Mouse (Mus musculus) testis, adult 2 months (tissue): ENCODE results near the gene Scgb2b20. TPM values are rescaled to one million over a fixed set of nuclear protein-coding genes. Genes with fewer than 3 reads are reported as not detected.
"Not testable (repeated sequence)": the region's sequence is repeated elsewhere in the genome, so short reads cannot be mapped to it uniquely, and the experiment has no call there.

Experiments
- H3K27ac ChIP-seq: fragments of 200-500 bp; 2 replicates; pipeline ENCODE4 v1.5.1; 2012; ENCODE audit warnings: low read depth, low read length; ENCODE audit not compliant: control insufficient read depth, insufficient read depth
- H3K27me3 ChIP-seq: fragments of 200-500 bp; 2 replicates; pipeline ENCODE4 v1.6.1; 2012; ENCODE audit warnings: mild to moderate bottlenecking, low read length, moderate library complexity; ENCODE audit not compliant: control insufficient read depth, insufficient read depth
- H3K36me3 ChIP-seq: fragments of 200-500 bp; 2 replicates; pipeline ENCODE4 v1.6.1; 2012; ENCODE audit warnings: mild to moderate bottlenecking, low read length; ENCODE audit not compliant: control insufficient read depth, insufficient read depth
- H3K4me1 ChIP-seq: fragments of 200-500 bp; 2 replicates; pipeline ENCODE4 v1.6.1; 2012; ENCODE audit warnings: low read length; ENCODE audit not compliant: control insufficient read depth, insufficient read depth
- H3K4me3 ChIP-seq: fragments of 200-500 bp; 2 replicates; pipeline ENCODE4 v1.5.1; 2012; ENCODE audit warnings: low read depth, mild to moderate bottlenecking, low read length, moderate library complexity, mixed read lengths; ENCODE audit not compliant: control insufficient read depth
- CTCF ChIP-seq: fragments of 200-500 bp; IDR thresholded peaks from 2 replicates; pipeline ENCODE4 v1.5.1; 2012; ENCODE audit warnings: low read depth, mild to moderate bottlenecking, inconsistent platforms, low read length, moderate library complexity; ENCODE audit not compliant: control insufficient read depth, insufficient read depth, insufficient replicate concordance
- POLR2A ChIP-seq: fragments of 200-500 bp; IDR thresholded peaks from 2 replicates; pipeline ENCODE4 v1.6.1; 2012; ENCODE audit warnings: low read depth, mild to moderate bottlenecking, inconsistent platforms, low read length, moderate library complexity; ENCODE audit not compliant: control insufficient read depth
- polyA plus RNA-seq: library from polyadenylated mRNA; depleted of rRNA; stranded (reverse); fragments of >200 nt; gene quantifications from 2 replicates; pipeline ENCODE4 v1.2.3, GENCODE M21; 2012; rRNA removed

Scgb2b20 gene
- not detected in 2 replicates for polyA plus RNA-seq

DNA sequence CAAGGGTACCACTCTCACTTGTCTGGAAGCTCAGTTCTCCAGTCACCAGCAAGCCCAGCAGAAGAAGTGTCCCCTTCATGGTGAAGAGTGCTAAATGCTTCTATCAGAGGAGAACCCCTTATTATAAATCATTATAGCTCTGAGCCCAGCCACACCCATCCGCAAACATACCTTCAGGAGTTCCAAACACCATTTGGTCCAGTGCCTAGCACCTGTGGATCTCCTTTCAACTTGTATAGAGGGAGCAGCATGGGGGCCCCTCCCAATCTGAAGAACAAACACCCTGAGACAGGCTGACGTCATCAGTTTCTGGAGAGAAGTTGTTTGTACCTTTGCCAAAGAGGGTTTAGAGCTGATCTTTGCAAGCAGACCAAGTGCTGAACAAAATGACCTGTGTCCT, at the start of gene Scgb2b20:
Gene Scgb2b20, minus strand, starts transcription at position 101 of the 400 bp plus-strand sequence.
- not testable (repeated sequence) for H3K36me3 ChIP-seq, H3K27ac ChIP-seq, H3K4me3 ChIP-seq, H3K27me3 ChIP-seq, H3K4me1 ChIP-seq

DNA sequence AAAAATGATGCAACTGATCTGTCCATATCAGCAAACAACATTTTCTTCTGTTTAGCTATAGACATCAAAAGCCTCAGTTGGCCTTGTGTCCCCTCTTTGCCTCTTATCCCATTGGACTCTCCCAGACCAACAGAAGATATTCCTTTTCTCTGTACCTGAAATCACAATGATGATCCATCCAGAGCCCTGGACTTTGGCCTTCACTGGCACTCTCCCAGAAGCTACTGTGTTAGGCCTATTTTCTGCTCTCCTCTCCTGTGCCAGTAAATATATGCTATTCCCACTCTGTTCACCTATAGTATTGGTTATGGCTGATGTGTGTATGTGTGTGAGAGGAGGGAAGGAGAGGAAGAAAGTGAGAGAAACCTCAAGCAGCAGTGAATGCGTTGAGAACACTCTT, 43.6 kb upstream of the Scgb2b20 start:
- not testable (repeated sequence) for H3K4me1 ChIP-seq, H3K27ac ChIP-seq, H3K4me3 ChIP-seq, H3K27me3 ChIP-seq, H3K36me3 ChIP-seq

DNA sequence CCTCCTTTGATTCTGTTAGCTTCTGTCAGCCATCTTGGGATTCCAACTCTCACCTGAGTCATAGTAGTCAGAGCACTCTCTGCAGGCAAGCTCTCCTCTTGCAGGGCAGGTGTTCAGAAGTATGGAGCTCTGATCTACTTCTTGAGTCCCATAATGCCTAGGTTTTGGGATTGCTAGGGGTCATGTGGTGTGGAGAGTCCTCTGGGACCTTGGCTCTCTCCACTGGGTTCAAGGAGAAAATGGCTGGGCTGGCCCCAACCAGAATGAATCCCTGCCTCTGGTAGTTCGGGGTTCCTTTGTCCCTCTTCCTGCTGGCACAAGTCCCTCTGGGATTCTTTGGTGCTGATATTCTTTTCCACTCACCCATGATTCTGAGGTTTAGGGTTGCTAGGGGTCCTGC, 35.5 kb upstream of the Scgb2b20 start:
- no peak overlapping the region for H3K27ac ChIP-seq
- no peaks in the 10 kb centered on the region for H3K4me1 ChIP-seq

GRCm38 (mm10) chr7:33399749-33400148, 33.6 kb upstream of the Scgb2b20 start:
- H3K4me3 ChIP-seq, H3K27me3 ChIP-seq, H3K4me1 ChIP-seq, H3K27ac ChIP-seq, H3K36me3 ChIP-seq: not testable (repeated sequence)

More for the DNA sequence above, 35.5 kb upstream of the Scgb2b20 start:
- H3K36me3 ChIP-seq, result no peaks in the 10 kb centered on the region
- H3K4me3 ChIP-seq, result no peak overlapping the region
- H3K27me3 ChIP-seq, result no peaks in the 10 kb centered on the region
- no peak for TF ChIP-seq POLR2A
- TF ChIP-seq CTCF, result no peak

- H3K4me3 ChIP-seq, H3K27ac ChIP-seq, H3K27me3 ChIP-seq, H3K36me3 ChIP-seq, H3K4me1 ChIP-seq: not testable (repeated sequence)
These were observed 6.8 kb upstream of the Scgb2b20 start, which contains the start of gene Scgb1b20 for GRCm38 (mm10) chr7:33372934-33373333. Gene Scgb1b20, plus strand, starts transcription at chr7:33373234.

Other genes with a start within 250 kb of the Scgb2b20 start
- gene Scgb2b18, start 192.5 kb downstream of the Scgb2b20 start, polyA plus RNA-seq, result not detected in 2 replicates
- gene Scgb1b18, start 180.8 kb downstream of the Scgb2b20 start, polyA plus RNA-seq, result not detected in 2 replicates
- gene Scgb2b19, start 86.0 kb downstream of the Scgb2b20 start, polyA plus RNA-seq, result not detected in 2 replicates
- gene Scgb1b19, start 79.0 kb downstream of the Scgb2b20 start, polyA plus RNA-seq, result not detected in 2 replicates
- not detected in 2 replicates for gene Scgb1b20, start 6.9 kb upstream of the Scgb2b20 start, polyA plus RNA-seq
- not detected in 2 replicates for gene Scgb2b21, start 154.1 kb upstream of the Scgb2b20 start, polyA plus RNA-seq